In the genomic region with DNA sequence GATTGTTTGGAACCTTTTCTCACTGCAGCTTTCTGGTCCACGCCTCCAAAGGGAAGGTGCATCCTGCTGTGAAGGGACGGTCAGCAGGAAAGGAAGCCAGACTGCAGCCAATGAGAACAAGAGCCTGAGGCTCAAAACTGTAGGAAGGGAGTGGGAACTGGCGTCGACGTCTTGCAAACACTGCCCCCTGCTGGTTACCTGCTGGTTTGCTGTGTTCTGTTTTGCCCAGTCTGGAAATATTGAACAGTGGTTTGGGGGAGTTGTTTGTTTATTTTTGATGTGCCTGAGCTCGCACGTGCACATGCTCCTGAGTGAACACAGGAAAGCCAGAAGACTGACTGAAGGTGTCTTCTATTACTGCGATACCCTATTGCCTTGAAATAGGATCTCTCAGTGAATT, we compare ENCODE assay signal across 9 mouse cellular contexts. TPM values are rescaled to one million over a fixed set of nuclear protein-coding genes. Genes with fewer than 3 reads are reported as not detected.
DNase-seq lines count a peak whose midpoint lies in the region; ATAC-seq and TF ChIP-seq lines count a peak whose summit lies in the region.
"Had no signal": no experiment of that assay in that cellular context is flagged by ENCODE, and none has a peak within 500 bp of the region (broad histone marks: within the 10 kb centered on the region; RNA-seq: fewer than 3 reads in every experiment).

No protein-coding gene starts in this region.

- no peaks in the 10 kb centered on the region for H3K4me1 ChIP-seq in embryonic facial prominence, embryonic 11.5 days (ENCODE audit: control insufficient read depth, insufficient read depth, low read length)
- H3K4me1 ChIP-seq in heart, embryonic 16.5 days (ENCODE audit: control insufficient read depth, insufficient read depth, low read length): no peaks in the 10 kb centered on the region
- no peaks in the 10 kb centered on the region for H3K4me1 ChIP-seq in lung, adult 2 months (ENCODE audit: control insufficient read depth, insufficient read depth, low read length)
- H3K4me1 ChIP-seq in olfactory bulb, adult 2 months (ENCODE audit: control insufficient read depth, insufficient read depth, low read length): peaks cover 2% of the 10 kb centered on the region; the same call in 1 of the 2 replicates
- H3K4me1 ChIP-seq: embryonic facial prominence, embryonic 12.5 days had no signal

- no peak overlapping the region for H3K4me3 ChIP-seq in embryonic facial prominence, embryonic 11.5 days (ENCODE audit: low read depth, low read length)
- H3K4me3 ChIP-seq in heart, embryonic 16.5 days (ENCODE audit: low read length): no peak overlapping the region
- H3K4me3 ChIP-seq in lung, adult 2 months (replicated peaks; ENCODE audit: extremely low read depth, low read depth, low read length): no peak overlapping the region
- H3K4me3 ChIP-seq in olfactory bulb, adult 2 months (ENCODE audit: insufficient read depth, low read depth, low read length): no peak overlapping the region
- H3K4me3 ChIP-seq: embryonic facial prominence, embryonic 12.5 days had no signal

- ATAC-seq in embryonic facial prominence, embryonic 11.5 days (replicated peaks; ENCODE audit: insufficient number of reproducible peaks, low FRiP score, low TSS enrichment, low read depth): no peak
- peak; percentile 60 for ATAC-seq in heart, embryonic 16.5 days (replicated peaks; ENCODE audit: extremely low read depth, insufficient read depth, low FRiP score)

- DNase-seq in A20 (ENCODE audit: low read depth, low spot score): peak; percentile 83
- DNase-seq in adrenal gland, postnatal 14 days: peak; percentile 90
- peak; percentile 86 for DNase-seq in embryonic facial prominence, embryonic 11.5 days (ENCODE audit: low spot score)
- peak; percentile 92 to 95 for DNase-seq in kidney, postnatal 36 days
- peak; percentile 79 for DNase-seq in lung, adult 2 months
- DNase-seq in testis, postnatal 14 days (ENCODE audit: low spot score): peak; percentile 52

- WGBS in embryonic facial prominence, embryonic 11.5 days: 9% methylated on average over 8 of the region's 8 CpGs
- 9% methylated on average over 8 of the region's 8 CpGs for WGBS in heart, embryonic 16.5 days
- WGBS in lung, adult 2 months: 7% methylated on average over 8 of the region's 8 CpGs
- WGBS in olfactory bulb, adult 2 months: 2% methylated on average over 8 of the region's 8 CpGs

- H3K27ac ChIP-seq in embryonic facial prominence, embryonic 11.5 days (replicated peaks; ENCODE audit: low read depth, low read length): no peak overlapping the region
- no peak overlapping the region for H3K27ac ChIP-seq in heart, embryonic 16.5 days (ENCODE audit: low read length)
- no peak overlapping the region for H3K27ac ChIP-seq in olfactory bulb, adult 2 months (ENCODE audit: insufficient read depth, low read depth, low read length)
- H3K27ac ChIP-seq: embryonic facial prominence, embryonic 12.5 days had no signal

- H3K9me3 ChIP-seq in embryonic facial prominence, embryonic 11.5 days (replicated peaks; ENCODE audit: control insufficient read depth, low read length): no peaks in the 10 kb centered on the region
- H3K9me3 ChIP-seq in heart, embryonic 16.5 days (replicated peaks; ENCODE audit: control insufficient read depth, low read length): no peaks in the 10 kb centered on the region
- H3K9me3 ChIP-seq: embryonic facial prominence, embryonic 12.5 days had no signal

- peak; percentile 95 for TF ChIP-seq CTCF in lung, adult 2 months (IDR thresholded peaks at IDR 0.05; ENCODE audit: insufficient read depth, low read length)
- peak; percentile 75 for TF ChIP-seq CTCF in olfactory bulb, adult 2 months (IDR thresholded peaks at IDR 0.05; ENCODE audit: insufficient read depth, low read depth, low read length)

- no peaks in the 10 kb centered on the region for H3K27me3 ChIP-seq in embryonic facial prominence, embryonic 11.5 days (ENCODE audit: control insufficient read depth, insufficient read depth, low read length)
- H3K27me3 ChIP-seq in heart, embryonic 16.5 days (ENCODE audit: control insufficient read depth, insufficient read depth, low read length): no peaks in the 10 kb centered on the region
- H3K27me3 ChIP-seq: embryonic facial prominence, embryonic 12.5 days had no signal

- H3K4me2 ChIP-seq in embryonic facial prominence, embryonic 11.5 days (ENCODE audit: low read depth, low read length): no peak overlapping the region
- no peak overlapping the region for H3K4me2 ChIP-seq in heart, embryonic 16.5 days (ENCODE audit: low read depth, low read length)
- H3K4me2 ChIP-seq: embryonic facial prominence, embryonic 12.5 days had no signal

- H3K9ac ChIP-seq in embryonic facial prominence, embryonic 11.5 days (replicated peaks; ENCODE audit: low read length): no peak overlapping the region
- no peak overlapping the region for H3K9ac ChIP-seq in heart, embryonic 16.5 days (ENCODE audit: low read length)
- H3K9ac ChIP-seq: embryonic facial prominence, embryonic 12.5 days had no signal

- no peak for TF ChIP-seq POLR2A in lung, adult 2 months (IDR thresholded peaks at IDR 0.05; ENCODE audit: borderline replicate concordance, extremely low read depth, low read depth, low read length)
- no peak for TF ChIP-seq POLR2A in olfactory bulb, adult 2 months (IDR thresholded peaks at IDR 0.05; ENCODE audit: insufficient read depth, low read depth, low read length)

- no peaks in the 10 kb centered on the region for H3K36me3 ChIP-seq in embryonic facial prominence, embryonic 11.5 days (replicated peaks; ENCODE audit: control insufficient read depth, insufficient read depth, low read depth, low read length)
- H3K36me3 ChIP-seq in heart, embryonic 16.5 days (ENCODE audit: control insufficient read depth, insufficient read depth): no peaks in the 10 kb centered on the region
- H3K36me3 ChIP-seq: embryonic facial prominence, embryonic 12.5 days had no signal

RNA-seq across cellular contexts. Expression of a gene that starts 1.4 kb away (rescaled TPM):
- 1.8 and 19.3 TPM in 2 replicates for total RNA-seq in adrenal gland, postnatal 14 days (2021)
- polyA plus RNA-seq in embryonic facial prominence, embryonic 11.5 days (2014; fragmentation: Nextera tagmentation; extraction: Ambion mirVana): not detected in 2 replicates
- 0.14 and 0.25 TPM in 2 replicates for polyA plus RNA-seq in heart, embryonic 16.5 days (2015; fragmentation: Nextera tagmentation; extraction: Ambion mirVana)
- 12.5 and 15.4 TPM in 2 replicates for polyA plus RNA-seq in lung, adult 2 months (2012; rRNA removed)
- not detected in 2 replicates for polyA plus RNA-seq in olfactory bulb, adult 2 months (2012; ENCODE audit: insufficient read depth, insufficient read length, low replicate concordance, missing spikeins)
- polyA plus RNA-seq: embryonic facial prominence, embryonic 12.5 days had no signal

RNA-seq across cellular contexts. Expression of a gene that starts 26.0 kb away (rescaled TPM):
- 11.0 and 23.6 TPM in 2 replicates for total RNA-seq in adrenal gland, postnatal 14 days (2021)
- 0.63 and 1.2 TPM in 2 replicates for polyA plus RNA-seq in embryonic facial prominence, embryonic 11.5 days (2014; fragmentation: Nextera tagmentation; extraction: Ambion mirVana)
- polyA plus RNA-seq in heart, embryonic 16.5 days (2015; fragmentation: Nextera tagmentation; extraction: Ambion mirVana): 8.3 and 9.8 TPM in 2 replicates
- polyA plus RNA-seq in lung, adult 2 months (2012; rRNA removed): 28.6 and 32.8 TPM in 2 replicates
- polyA plus RNA-seq in olfactory bulb, adult 2 months (2012; ENCODE audit: insufficient read depth, insufficient read length, low replicate concordance, missing spikeins): not detected in 2 replicates

RNA-seq across cellular contexts. Expression of a gene that starts 33.2 kb away (rescaled TPM):
- 15.4 and 36.5 TPM in 2 replicates for total RNA-seq in adrenal gland, postnatal 14 days (2021)
- 5.5 and 5.6 TPM in 2 replicates for polyA plus RNA-seq in embryonic facial prominence, embryonic 11.5 days (2014; fragmentation: Nextera tagmentation; extraction: Ambion mirVana)
- 30.4 and 35.0 TPM in 2 replicates for polyA plus RNA-seq in heart, embryonic 16.5 days (2015; fragmentation: Nextera tagmentation; extraction: Ambion mirVana)
- polyA plus RNA-seq in lung, adult 2 months (2012; rRNA removed): 29.9 and 35.2 TPM in 2 replicates
- polyA plus RNA-seq in olfactory bulb, adult 2 months (2012; ENCODE audit: insufficient read depth, insufficient read length, low replicate concordance, missing spikeins): not detected in 2 replicates

RNA-seq across cellular contexts. Expression of a gene that starts 53.6 kb away (rescaled TPM):
- total RNA-seq in adrenal gland, postnatal 14 days (2021): 0.63 and 3.8 TPM in 2 replicates
- not detected in 2 replicates for polyA plus RNA-seq in embryonic facial prominence, embryonic 11.5 days (2014; fragmentation: Nextera tagmentation; extraction: Ambion mirVana)
- polyA plus RNA-seq in heart, embryonic 16.5 days (2015; fragmentation: Nextera tagmentation; extraction: Ambion mirVana): 0.43 TPM in 1 of 2 replicates, not detected in the other
- 0.72 and 1.2 TPM in 2 replicates for polyA plus RNA-seq in lung, adult 2 months (2012; rRNA removed)
- polyA plus RNA-seq in olfactory bulb, adult 2 months (2012; ENCODE audit: insufficient read depth, insufficient read length, low replicate concordance, missing spikeins): not detected in 2 replicates
- polyA plus RNA-seq: embryonic facial prominence, embryonic 12.5 days had no signal

RNA-seq across cellular contexts. Expression of a gene that starts 53.6 kb away (rescaled TPM):
- total RNA-seq in adrenal gland, postnatal 14 days (2021): 4.9 and 12.6 TPM in 2 replicates
- polyA plus RNA-seq in embryonic facial prominence, embryonic 11.5 days (2014; fragmentation: Nextera tagmentation; extraction: Ambion mirVana): not detected in 2 replicates
- 2.3 and 5.2 TPM in 2 replicates for polyA plus RNA-seq in heart, embryonic 16.5 days (2015; fragmentation: Nextera tagmentation; extraction: Ambion mirVana)
- polyA plus RNA-seq in lung, adult 2 months (2012; rRNA removed): 1.8 TPM in 1 of 2 replicates, not detected in the other
- not detected in 2 replicates for polyA plus RNA-seq in olfactory bulb, adult 2 months (2012; ENCODE audit: insufficient read depth, insufficient read length, low replicate concordance, missing spikeins)
- polyA plus RNA-seq: embryonic facial prominence, embryonic 12.5 days had no signal

Comparison
In these comparisons a context has a peak if more than half of its experiments do, and no peak if none do; other contexts are left out.
1. RNA of a gene that starts 1.4 kb away (polyA plus RNA-seq): 12.5 to 15.4 TPM in lung, adult 2 months; 0.14 to 0.25 TPM in heart, embryonic 16.5 days, not detected in embryonic facial prominence, embryonic 11.5 days and not detected in olfactory bulb, adult 2 months; every median in the first group is over 10 times any median in the second.
2. Peak in every context shown above with its lines, with median percentiles within 50 percentile points of each other: DNase-seq.